Mouse (Mus musculus) spleen, adult 2 months (tissue): ENCODE data around the gene Mob4.

Experiments
- CTCF ChIP-seq: fragments of 200-500 bp; IDR thresholded peaks from 2 replicates; pipeline ENCODE4 v1.5.1; 2011; ENCODE audit warnings: mild to moderate bottlenecking, inconsistent platforms; ENCODE audit not compliant: insufficient read depth, insufficient read length, insufficient replicate concordance; ENCODE audit errors: extremely low read depth
- POLR2A ChIP-seq: fragments of 200-500 bp; IDR thresholded peaks from 2 replicates; pipeline ENCODE4 v1.6.1; 2011; ENCODE audit warnings: low read depth, low read length, inconsistent platforms

DNA sequence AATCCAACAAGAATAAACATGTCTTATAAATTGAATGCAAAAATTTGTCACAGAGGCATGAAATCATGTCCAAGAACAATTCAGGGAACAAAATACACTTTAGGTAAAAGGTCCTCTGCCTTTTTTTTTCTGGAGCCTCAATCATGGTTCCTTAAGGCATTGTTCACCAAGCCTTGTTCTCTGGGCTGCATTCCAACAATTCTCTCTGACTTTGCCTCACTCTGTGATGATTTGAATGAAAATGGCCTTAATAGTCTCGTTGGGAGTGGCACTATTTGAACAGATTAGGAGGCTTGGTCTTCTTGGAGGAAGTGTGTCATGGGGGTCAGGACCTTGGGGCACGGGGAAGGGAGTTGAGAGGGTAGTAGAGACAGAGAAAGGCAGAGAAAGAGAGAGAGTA lies 22.6 kb upstream of the Mob4 start:
- TF ChIP-seq CTCF (no peak), POLR2A (no peak)
